Mouse (Mus musculus) thymus, adult 18-20 months (tissue): ENCODE measurements around the gene Gm11549.

Source experiments
- DNase-seq, 2 experiments: peaks; one replicate each; pipeline ENCODE4 v3.0.0; 2022; ENCODE audit warnings: mixed read lengths in 2 of 2

The Gm11549 gene

GRCm38 (mm10) chr3:36476261-36477155 lies 45.1 kb downstream of the Gm11549 start:
- peak in 1 of 2 experiments; percentile 28 for DNase-seq

GRCm38 (mm10) chr3:36475532-36476087 lies 46.0 kb downstream of the Gm11549 start, which contains the start of the genes Anxa5 and 1810062G17Rik:
Anxa5 (minus strand) TSS chr3:36475894.
1810062G17Rik (plus strand) TSS chr3:36475937.
- peak; percentile 93 to 95 for DNase-seq

- no peak for DNase-seq
Measured at GRCm38 (mm10) chr3:36474938-36475483, 46.6 kb downstream of the Gm11549 start.

- DNase-seq: no peak
Measured at GRCm38 (mm10) chr3:36474421-36474820, 47.2 kb downstream of the Gm11549 start.

DNA sequence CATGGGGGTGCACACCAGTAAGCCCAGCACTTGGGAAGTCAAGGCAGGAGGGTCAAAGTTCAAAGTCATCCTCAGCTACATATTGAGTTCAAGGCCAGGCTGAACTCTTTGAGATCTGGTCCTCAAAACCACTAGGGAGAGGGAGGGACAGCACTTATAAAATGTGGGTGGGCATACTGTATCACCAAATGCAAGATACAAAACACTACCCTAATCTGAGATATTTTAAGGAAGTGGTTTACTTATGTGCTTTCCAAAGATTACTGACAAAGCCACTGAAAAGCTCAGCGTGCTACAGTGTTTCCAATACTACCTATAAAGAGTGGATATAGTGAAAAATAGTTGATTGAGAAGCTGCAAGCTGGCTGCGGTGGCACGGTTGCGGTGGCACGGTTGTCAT lies 48.4 kb downstream of the Gm11549 start:
- DNase-seq: no peak

DNA sequence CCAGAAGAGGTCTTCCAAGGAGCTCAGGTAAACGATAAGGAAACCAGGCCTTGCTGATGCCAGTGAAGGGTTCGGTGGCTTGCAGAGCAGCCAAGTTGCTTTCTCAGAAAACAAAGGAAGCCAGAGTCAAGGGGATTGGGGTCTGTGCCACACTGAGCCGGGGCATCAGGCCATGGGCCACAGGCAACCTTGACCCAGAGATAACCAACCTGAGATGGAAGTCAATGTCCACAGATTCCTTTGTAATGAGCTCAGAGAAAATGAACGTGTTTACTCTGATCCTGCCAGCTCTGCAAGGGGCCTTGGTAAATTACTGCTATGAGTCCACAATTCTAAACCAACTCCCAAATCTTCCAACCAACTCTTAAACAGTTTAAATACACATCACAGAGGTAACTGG lies 49.8 kb downstream of the Gm11549 start:
- DNase-seq: no peak

DNA sequence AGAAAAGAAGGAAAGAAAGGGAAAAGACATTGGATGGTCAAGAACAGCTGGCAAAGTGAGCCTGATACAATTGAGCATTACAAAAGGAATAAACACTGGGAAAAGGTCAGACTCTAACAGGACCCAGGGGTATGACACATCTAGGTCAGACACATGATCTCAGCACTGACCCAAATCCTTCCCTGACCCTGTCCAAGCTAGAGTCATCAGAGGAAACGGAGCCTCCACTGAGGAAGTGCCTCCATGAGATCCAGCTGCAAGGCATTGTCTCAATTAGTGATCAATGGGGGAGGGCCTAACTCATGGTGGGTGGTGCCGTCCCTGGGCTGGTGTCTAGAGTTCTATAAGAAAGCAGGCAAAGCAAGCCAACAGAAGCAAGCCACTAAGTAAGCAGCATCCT lies 52.7 kb downstream of the Gm11549 start:
- no peak for DNase-seq

GRCm38 (mm10) chr3:36467632-36468031 lies 54.0 kb downstream of the Gm11549 start:
- DNase-seq: no peak

DNA sequence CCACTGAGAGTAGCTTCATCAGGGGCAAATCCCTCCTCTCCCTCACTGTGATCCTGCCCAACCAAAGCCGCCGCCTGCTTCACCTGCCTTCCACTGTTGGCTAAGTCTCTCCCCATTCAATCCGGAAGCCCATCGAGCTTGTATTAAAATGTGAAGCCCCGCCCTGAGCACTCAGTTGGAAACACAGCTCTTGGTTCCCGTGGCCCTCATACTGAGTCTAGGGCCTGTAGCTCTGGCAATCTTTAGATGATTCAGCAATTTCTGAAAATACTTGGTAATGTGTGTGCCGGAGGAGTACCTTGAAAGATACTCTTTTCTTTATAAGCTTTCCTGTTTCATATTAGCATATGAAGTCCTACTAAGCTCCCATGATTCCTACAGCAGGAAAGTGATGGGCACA lies 56.1 kb downstream of the Gm11549 start:
- DNase-seq: no peak
